Mouse (Mus musculus): ENCODE measurements around the gene Prkra.

DNA sequence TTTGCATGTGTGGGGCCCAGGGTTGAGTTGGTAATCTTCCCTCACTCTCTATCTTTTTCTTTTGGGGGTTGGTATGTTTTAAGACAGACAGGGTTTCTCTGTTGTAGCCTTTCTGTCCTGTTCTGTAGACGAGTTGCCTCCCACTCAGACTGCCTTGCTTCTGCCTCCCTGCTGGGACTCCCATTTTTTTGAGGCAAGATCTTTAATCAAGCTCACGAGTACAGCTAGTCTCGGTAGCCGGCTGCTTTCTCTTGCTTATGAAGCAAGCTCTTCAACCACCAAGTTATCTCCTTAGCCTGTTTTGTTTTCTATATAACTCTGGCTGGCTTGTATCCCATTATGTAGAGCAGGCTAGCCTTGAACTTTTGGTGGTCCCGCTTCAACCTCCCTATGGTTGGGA lies 46.0 kb upstream of the Prkra start:
- TF ChIP-seq EP300 (IDR thresholded peaks at IDR 0.05), result no peak
- no peak for TF ChIP-seq CTCF (IDR thresholded peaks at IDR 0.05)

All from lung, postnatal 0 days (tissue).